Mouse (Mus musculus): Measurements from ENCODE around the gene Spg7. TPM values are rescaled to one million over a fixed set of nuclear protein-coding genes. Genes with fewer than 3 reads are reported as not detected.
"Not testable (repeated sequence)": the region's sequence is repeated elsewhere in the genome, so short reads cannot be mapped to it uniquely, and the experiment has no call there.

Spg7 gene
- 10 to 100 TPM; 60.0 to 64.8 TPM for total RNA-seq (2021)
- long read RNA-seq, transcript Spg7-209 (17 exons, 2,896 nt): major isoform, 51 of 94 reads
- long read RNA-seq, partial matches to known transcripts: 3 of 94 reads
- long read RNA-seq, other reads (novel, unspliced or antisense): 40 of 94 reads

- DNase-seq (ENCODE audit: low spot score in 2 of 2): no peak
These were observed at the start of gene Spg7 for GRCm38 (mm10) chr8:123062721-123063120. Gene Spg7, plus strand, starts transcription at chr8:123062942.

GRCm38 (mm10) chr8:123014429-123014828 is 48.3 kb upstream of the Spg7 start:
- no peak for DNase-seq (ENCODE audit: low spot score in 2 of 2)

- DNase-seq (ENCODE audit: low spot score in 2 of 2): no peak
These were observed 47.7 kb upstream of the Spg7 start for GRCm38 (mm10) chr8:123015074-123015473.

- DNase-seq (ENCODE audit: low spot score in 2 of 2): no peak
These were observed 45.6 kb upstream of the Spg7 start for GRCm38 (mm10) chr8:123017143-123017542.

- no peak for DNase-seq (ENCODE audit: low spot score in 2 of 2)
These were observed 44.1 kb upstream of the Spg7 start for GRCm38 (mm10) chr8:123018484-123019164.

- DNase-seq (ENCODE audit: low spot score in 2 of 2): no peak
These were observed 42.7 kb upstream of the Spg7 start for GRCm38 (mm10) chr8:123020084-123020483.

GRCm38 (mm10) chr8:123020859-123021258 is 41.9 kb upstream of the Spg7 start:
- DNase-seq (ENCODE audit: low spot score in 2 of 2): no peak

- no peak for DNase-seq (ENCODE audit: low spot score in 2 of 2)
These were observed 41.5 kb upstream of the Spg7 start for GRCm38 (mm10) chr8:123021259-123021658.

GRCm38 (mm10) chr8:123022727-123023126 is 40.0 kb upstream of the Spg7 start:
- no peak for DNase-seq (ENCODE audit: low spot score in 2 of 2)

- no peak for DNase-seq (ENCODE audit: low spot score in 2 of 2)
These were observed 38.5 kb upstream of the Spg7 start for GRCm38 (mm10) chr8:123024226-123024625.

- no peak for DNase-seq (ENCODE audit: low spot score in 2 of 2)
These were observed 36.8 kb upstream of the Spg7 start for GRCm38 (mm10) chr8:123025951-123026351.

- no peak for DNase-seq (ENCODE audit: low spot score in 2 of 2)
These were observed 35.0 kb upstream of the Spg7 start for GRCm38 (mm10) chr8:123027786-123028185.

GRCm38 (mm10) chr8:123030091-123030490 is 32.7 kb upstream of the Spg7 start:
- not testable (repeated sequence) for DNase-seq (ENCODE audit: low spot score in 2 of 2)

GRCm38 (mm10) chr8:123031321-123031978 is 31.3 kb upstream of the Spg7 start:
- no peak for DNase-seq (ENCODE audit: low spot score in 2 of 2)

GRCm38 (mm10) chr8:123032730-123033129 is 30.0 kb upstream of the Spg7 start:
- DNase-seq (ENCODE audit: low spot score in 2 of 2): no peak

- DNase-seq (ENCODE audit: low spot score in 2 of 2): no peak
These were observed 29.3 kb upstream of the Spg7 start for GRCm38 (mm10) chr8:123033431-123033830.

- no peak for DNase-seq (ENCODE audit: low spot score in 2 of 2)
These were observed 28.6 kb upstream of the Spg7 start for GRCm38 (mm10) chr8:123034171-123034570.

- DNase-seq (ENCODE audit: low spot score in 2 of 2): no peak
These were observed 25.8 kb upstream of the Spg7 start for GRCm38 (mm10) chr8:123036956-123037355.

GRCm38 (mm10) chr8:123037487-123037886 is 25.3 kb upstream of the Spg7 start:
- DNase-seq (ENCODE audit: low spot score in 2 of 2): no peak

GRCm38 (mm10) chr8:123038351-123038750 is 24.4 kb upstream of the Spg7 start:
- DNase-seq (ENCODE audit: low spot score in 2 of 2): no peak

GRCm38 (mm10) chr8:123039376-123040109 is 23.2 kb upstream of the Spg7 start:
- peak in 1 of 2 experiments; percentile 31 for DNase-seq (ENCODE audit: low spot score in 2 of 2)

GRCm38 (mm10) chr8:123040110-123040650 is 22.6 kb upstream of the Spg7 start:
- no peak for DNase-seq (ENCODE audit: low spot score in 2 of 2)
